Mouse (Mus musculus): ENCODE results near the gene Fgfrl1.

DNA sequence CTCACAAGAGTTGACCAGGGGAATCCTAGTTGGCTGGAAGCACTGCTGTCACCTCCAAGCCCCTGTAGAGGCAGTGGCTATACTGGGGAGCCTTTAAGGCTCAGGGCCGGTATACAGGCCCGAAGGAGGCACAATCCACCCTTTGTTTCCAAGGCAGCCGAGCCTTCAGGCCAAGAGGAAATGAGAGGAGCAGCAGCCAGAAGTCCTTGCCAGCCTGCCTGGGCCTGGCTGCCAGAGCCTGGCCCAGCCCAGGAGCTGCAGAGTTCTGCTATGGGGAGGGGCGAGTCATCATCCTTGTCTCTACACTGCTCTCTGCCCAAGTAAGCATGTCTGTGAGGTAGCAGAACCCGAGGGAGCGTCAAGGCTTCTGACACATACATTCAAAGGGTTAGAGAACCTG is 22.0 kb downstream of the Fgfrl1 start:
- TF ChIP-seq POLR2A (IDR thresholded peaks at IDR 0.05; ENCODE audit: low read depth, low read length) (no peak), CTCF (IDR thresholded peaks at IDR 0.05; ENCODE audit: extremely low read depth, insufficient read depth, insufficient read length, insufficient replicate concordance) (no peak)
